Mouse (Mus musculus) G1E-ER4 (cell line): ENCODE data around the gene E2f4. TPM values are rescaled to one million over a fixed set of nuclear protein-coding genes. Genes with fewer than 3 reads are reported as not detected.

Experiments used
- GATA1 ChIP-seq: IDR thresholded peaks from one replicate; pipeline ENCODE4 v1.8.0; 2012; ENCODE audit warnings: low read length, inconsistent platforms
- polyA plus RNA-seq: library from polyadenylated mRNA; stranded (reverse); fragments of >175 nt; gene quantifications from 2 replicates; pipeline ENCODE4 v1.2.3, GENCODE M21; 2012

The E2f4 gene
- polyA plus RNA-seq, 1 experiment = 47.6 TPM

DNA sequence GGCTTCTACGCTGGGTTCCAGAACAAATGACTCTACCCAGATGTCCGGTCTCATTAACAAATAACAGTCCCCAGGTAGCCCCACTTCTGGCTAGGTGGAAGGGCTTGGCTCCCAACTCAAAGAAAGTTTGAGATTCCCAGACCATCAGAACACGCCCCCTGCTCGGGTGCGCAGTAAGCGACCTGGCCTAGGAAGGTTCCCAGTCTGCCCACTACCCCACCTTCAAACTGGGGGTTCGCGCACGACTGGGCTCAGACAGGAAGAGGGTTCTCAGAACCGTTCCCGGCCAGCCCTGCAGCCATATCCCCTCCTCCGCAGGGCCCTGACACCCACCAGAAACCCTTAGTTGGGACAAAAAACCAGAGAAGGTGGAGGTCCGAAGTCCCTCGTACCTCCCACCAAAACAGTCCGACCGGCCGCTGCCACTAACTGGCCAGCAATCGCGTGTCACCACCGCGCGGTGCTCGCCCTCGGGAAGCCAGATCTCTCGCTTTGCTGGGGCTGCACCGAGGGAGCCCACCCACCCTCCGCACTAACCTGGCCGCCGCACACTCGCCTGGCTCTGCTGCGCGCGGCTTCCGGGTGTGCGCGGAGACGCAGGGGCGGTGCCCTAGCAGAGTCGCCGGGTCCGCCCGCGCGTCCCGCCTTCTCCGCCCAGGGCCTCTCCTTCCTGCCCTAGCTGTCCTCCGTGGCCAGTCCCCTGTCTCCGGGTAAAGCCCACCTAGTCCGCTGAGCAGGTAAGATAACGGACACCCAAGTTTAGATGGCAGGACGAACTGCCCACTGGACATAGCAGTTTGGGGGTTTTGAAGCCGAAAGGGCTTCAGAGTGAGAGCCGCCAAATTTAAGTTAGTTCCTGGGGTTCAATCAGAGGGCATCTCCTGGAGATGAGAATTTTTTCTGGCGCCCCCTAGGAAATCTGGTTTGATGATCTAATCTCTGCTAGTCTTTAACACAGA lies 33.2 kb upstream of the E2f4 start, which contains the start of the genes Tradd and Fbxl8:
Gene Tradd (minus strand): TSS at position 586 of the 959 bp plus-strand sequence.
Gene Fbxl8 (plus strand): TSS at position 625 of the 959 bp plus-strand sequence.
- TF ChIP-seq GATA1 = no peak

DNA sequence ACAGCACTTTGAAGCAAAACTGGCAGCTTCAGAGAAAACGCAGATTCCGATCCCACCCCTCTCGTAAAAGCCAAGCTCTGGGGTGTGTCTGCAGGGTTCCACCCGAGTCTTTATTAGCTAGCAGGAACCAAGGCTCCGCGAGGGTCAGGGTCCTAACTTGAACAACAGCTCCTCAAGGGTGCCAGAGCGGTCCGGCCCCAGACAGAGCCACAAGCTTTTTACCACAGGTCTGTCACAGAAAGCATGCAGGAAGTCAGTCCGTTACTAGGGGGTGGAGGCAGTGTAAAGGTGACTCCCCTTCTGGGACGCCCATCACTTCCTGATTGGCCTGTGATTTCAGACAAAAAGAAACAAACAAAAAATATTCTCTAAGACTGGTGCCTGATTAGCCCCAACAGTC lies 32.3 kb upstream of the E2f4 start:
- no peak for TF ChIP-seq GATA1

DNA sequence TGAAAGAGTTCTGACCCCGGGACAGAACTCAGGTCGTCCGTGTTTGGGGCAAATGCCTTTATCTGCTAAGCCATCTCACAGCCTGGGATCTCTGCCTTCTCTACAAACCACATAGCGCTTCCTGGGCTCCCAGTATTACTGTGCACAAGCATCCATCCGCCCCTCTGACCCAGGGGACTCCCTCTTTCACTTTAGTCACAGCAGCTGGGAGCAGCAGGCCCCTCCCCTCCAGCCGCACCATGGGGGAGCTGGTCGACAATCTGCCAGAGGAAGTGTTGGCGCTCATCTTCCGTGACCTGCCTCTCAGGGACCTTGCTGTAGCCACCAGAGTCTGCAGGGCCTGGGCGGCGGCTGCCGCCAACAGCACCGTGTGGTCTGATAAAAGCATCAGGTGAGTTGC lies 30.7 kb upstream of the E2f4 start:
- TF ChIP-seq GATA1 = no peak

DNA sequence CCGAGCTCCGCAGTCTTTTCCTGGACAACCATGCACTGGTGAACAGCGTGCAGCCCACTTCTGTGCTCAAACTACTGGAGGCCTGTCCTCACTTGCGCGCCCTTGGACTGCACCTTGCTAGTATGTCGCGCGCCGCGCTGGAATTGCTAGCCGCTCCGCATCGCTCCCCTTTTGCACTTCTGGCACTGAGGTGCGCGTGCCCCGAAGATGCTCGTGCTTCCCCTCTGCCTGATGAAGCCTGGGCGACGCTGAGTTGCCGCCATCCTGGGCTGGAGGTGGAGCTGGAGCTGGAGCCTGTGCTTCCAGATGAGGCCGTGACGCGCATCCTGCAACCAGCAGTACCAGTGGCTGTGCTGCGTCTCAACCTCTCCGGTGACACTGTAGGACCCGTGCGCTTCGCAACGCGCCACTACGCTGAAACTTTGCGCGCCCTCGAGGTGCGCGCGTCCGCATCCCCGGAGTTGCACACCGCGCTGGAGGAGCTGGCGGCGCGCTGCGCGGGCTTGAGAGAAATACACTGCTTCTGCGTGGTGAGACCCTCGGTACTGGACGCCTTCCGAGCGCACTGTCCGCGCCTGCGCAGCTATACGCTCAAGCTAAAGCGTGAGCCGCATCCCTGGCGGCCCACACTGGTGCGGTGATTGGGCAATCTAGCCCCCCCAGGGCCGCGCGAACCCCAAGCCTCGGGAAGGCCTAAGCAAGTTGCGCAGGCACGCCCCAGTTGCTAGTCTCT lies 29.0 kb upstream of the E2f4 start:
- no peak for TF ChIP-seq GATA1

DNA sequence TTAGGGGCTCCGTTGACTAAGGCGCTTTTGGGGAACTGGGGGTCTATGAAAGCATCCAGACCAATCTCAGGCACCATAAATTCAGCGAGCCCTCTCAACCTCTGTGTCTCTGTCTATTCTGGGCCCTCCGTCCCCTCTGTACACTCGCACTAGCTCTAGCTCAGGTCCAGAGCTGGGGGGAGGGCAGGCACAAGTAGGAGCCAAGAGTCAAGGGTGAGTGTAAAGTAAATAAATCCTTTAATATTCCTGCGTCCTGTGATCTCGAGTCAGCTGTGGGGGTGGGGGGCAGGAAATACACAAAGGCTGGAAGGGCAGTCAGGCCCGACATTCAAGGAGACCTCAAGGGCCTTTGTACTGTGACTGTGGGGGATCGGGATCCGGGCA lies 28.4 kb upstream of the E2f4 start:
- TF ChIP-seq GATA1 = no peak

DNA sequence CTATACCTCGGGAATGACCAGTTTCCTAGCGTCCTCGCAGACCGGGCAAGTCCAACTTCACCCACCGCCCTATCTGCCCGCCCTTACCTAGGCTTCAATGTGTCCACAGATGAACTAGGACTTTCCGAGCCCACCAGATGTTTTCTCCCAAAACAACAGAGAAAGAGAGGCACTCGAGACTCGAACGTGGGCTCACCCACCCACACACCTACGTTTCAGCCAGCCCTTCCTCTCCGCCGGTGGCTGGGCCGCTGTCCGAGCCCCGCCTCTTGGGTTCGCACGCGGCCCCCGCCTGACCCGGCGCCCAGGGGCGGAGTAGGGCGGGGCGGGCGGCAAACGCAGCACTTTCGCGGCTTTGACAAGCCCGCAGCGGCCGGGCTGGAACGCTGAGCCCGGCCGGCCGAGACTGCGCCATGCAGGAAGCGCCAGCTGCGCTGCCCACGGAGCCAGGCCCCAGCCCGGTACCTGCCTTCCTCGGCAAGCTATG lies 28.0 kb upstream of the E2f4 start, which contains the start of gene Hsf4:
Gene Hsf4 (plus strand): TSS at position 341 of the 487 bp plus-strand sequence.
- TF ChIP-seq GATA1 = no peak

DNA sequence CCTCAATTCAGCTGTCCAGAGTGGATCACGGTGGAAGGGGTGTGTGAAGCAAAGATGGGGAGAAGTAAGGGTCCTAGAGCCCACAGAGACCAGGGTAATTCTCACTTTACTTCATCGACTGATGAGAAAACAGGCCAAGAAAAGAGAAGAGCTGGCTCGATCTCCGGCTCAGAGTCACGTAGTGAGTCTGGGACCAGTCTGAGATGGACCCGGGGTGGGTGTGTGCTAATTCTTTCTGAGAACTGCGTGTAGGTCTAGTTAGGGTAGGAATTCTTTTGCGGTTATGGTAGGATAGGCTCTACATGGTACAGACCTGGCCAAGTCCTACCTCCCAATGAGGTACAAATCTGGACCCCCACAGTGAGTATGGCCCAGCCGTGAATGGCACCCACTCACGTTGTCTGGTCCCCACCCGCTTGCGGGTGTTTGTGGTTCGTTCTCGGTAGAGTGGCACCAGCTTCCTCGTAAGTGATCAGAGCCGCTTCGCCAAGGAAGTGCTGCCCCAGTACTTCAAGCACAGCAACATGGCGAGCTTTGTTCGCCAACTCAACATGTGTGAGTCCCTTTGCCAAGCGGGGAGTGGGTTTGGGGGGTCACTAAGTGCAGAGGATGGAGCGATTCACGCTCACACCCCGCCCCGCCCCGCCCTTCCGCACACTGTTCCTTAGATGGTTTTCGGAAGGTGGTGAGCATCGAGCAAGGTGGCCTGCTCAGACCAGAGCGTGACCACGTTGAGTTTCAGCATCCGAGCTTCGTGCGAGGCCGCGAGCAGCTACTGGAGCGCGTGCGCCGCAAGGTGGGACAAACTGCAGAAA lies 27.2 kb upstream of the E2f4 start:
- no peak for TF ChIP-seq GATA1

DNA sequence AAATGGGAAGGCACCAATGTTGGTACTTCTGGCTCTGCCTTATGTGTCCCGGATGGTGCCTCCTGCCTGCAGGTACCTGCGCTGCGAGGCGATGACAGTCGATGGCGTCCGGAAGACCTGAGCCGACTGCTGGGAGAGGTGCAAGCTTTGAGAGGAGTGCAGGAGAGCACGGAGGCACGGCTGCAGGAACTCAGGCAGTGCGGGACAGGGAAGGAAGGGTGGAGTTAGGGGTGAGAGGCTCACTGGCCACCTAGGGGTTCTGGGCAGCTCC lies 26.6 kb upstream of the E2f4 start:
- TF ChIP-seq GATA1 = no peak

DNA sequence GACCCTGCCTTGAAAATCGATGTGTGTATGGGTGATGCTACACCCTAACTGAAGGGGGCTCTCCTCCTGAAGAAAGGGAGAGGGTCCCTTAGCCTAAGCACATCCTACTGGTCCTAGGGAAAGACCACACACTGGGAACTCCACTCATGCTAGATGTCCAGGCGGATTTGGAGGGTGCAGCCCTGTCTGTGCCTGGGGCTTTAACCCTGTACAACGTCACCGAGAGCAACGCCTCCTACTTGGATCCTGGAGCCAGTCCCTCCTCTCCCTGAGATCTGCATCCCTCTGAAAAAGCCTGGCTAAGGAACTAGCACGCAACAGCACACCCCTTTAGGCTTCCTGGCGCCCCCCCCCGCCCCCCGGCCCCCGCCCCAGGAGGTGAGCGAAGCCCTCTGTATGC lies 22.1 kb upstream of the E2f4 start:
- no peak for TF ChIP-seq GATA1

DNA sequence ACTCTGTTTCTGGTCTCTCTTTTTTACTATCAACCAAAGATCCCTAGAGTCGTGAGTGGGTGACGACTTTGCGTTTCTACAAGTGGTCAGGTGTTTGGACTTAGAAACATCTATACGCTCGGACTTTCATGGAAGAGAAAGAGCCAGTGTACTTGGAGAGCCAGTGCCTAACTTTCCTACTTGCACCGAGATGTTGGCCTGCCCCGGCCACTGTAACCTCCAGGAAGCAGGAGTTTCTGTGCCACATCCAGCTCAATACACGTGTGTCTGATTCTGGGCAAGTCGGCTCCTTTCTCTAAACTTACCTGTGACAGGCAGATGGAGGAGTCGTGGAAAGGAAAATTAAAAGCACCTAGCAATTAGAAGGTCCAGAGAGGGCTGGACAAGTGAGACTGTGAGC lies 21.6 kb upstream of the E2f4 start, which contains the start of gene Nol3:
Gene Nol3 (plus strand): TSS at position 301 of the 400 bp plus-strand sequence.
- TF ChIP-seq GATA1 = no peak

DNA sequence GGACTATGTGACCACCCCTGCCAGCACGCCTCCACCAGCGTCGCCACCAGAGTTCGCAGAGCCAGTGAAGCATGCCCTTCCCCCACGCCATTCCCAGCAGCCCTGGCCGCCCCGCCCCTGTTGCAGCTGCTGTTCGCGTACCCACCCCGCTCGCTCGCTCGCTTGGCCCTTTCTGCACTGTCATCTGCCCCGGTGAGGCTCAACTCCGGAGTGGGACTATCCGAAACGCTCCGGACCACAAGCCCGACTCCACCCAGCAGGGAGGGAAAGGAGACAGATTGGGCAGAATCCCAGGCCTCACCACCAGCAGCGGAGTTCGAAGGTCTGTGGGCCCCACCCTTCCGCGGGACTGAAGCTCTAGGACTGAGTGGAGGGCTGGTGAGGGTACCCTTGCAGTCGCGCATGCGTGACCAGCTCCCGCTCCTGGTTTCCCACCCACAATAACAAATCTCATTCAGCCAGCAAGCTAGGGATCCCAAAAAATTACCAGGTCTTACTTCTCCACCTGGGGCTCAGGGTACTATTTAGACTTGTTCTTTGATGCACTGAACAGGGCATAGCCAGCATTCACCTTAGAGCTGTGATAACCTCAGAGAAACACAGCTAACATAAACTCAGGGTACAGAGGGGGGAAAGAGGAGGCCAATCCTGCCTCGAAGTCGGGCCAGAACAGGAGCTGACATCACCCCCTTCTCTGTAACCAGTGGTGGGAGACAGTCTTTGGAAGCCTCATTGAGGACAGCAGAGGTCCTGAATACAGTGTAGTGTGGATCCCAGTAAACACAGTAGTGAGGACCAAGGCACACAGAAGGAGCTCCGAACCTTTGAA lies 21.0 kb upstream of the E2f4 start:
- no peak for TF ChIP-seq GATA1

DNA sequence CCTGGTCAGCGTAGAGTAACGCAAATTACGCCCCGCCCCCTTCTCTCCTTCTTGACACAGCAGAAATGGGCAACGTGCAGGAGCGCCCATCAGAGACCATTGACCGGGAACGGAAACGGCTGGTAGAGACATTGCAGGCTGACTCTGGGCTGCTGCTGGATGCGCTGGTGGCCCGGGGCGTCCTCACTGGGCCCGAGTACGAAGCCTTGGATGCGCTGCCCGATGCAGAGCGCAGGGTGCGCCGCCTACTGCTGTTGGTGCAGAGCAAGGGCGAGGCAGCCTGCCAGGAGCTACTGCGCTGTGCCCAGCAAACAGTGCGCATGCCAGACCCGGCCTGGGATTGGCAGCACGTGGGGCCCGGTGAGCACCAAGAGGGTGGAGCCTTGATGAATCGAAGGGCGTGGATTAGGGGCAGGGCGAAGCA lies 18.5 kb upstream of the E2f4 start:
- no peak for TF ChIP-seq GATA1

DNA sequence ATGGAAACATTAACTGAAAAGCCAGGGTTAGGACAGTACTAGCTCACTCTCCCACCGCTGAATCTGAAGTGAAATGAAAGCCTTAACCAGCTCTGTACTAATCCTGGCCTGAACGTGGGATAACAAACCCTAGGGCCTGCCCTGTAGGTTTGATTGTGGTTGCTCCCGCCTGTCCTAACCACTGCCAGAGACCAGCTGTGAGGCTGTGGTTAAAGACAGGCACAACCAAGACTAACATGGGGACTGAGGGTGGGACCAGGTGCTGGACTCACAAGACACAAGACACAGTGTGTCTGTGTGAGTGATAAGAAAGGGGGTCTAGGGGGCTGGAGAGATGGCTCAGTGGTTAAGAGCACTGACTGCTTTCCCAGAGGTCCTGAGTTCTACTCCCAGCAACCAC lies 16.9 kb upstream of the E2f4 start:
- TF ChIP-seq GATA1 = no peak

DNA sequence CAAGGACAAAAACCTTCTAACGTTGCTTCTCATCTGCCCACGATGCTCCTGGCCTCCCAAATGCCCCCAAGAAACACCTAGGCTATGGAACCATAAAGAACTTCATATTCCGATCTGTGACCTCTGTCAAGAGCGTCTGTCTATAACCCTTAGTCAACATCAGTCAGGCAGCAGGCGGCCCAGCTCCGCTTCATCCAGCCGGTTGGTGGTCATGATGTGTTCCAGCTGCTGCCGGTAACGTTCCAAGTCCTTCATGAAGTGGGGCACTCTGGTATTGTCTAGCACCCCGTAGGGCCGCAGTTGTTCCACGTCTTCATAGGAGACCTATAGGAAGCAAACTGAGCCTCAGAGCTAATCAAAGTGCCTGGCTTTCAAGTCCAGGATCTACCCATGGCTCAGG lies 15.6 kb upstream of the E2f4 start:
- TF ChIP-seq GATA1 = no peak

DNA sequence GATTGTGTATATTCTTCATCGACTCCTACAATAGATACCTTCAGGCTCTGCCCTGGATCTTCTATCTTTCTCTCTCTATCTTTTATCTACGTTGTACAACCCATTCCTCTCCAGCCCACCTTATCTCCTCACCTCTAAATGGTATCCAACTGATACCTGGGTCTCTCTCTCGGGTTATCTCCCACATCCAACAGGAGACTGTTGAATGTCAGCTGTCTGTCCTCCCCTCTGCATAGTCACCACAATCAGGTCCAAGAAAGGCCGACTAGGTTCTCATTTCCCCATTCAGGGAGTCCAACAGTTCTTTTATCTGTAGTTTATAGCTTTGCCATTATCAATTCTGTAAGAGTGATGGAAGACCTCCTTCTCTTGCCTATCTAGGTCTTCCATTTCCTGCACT lies 15.2 kb upstream of the E2f4 start:
- TF ChIP-seq GATA1 = peak; percentile 49

DNA sequence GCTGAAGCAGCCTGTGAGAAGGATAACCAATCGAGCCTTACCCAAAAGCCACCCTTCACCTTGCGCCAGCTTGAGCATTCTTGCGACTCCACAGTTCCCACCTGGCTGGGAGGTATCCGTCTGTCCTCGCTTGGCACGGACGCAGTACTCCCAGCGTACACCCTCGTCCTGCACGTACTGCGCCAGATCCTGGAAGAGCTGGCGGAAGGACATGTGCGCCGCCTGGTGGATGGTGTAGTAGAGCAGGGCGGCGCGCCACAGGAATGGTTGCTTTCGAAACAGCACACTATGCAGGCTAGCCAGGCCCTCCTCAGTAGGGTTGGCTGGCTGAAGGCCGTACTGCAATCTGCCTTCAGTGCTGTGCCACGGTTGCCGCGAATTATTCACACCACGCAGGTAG lies 14.4 kb upstream of the E2f4 start:
- no peak for TF ChIP-seq GATA1
